Mouse (Mus musculus) c-Kit-negative CD71-positive TER-119-positive erythroid progenitor cells, embryonic 14.5 days (primary cell): ENCODE data around the gene Tnfsf10.

Experiments
- DNase-seq: peaks from one replicate; pipeline ENCODE4 v3.0.0-alpha.2; 2013; ENCODE audit warnings: low read depth, low spot score

Tnfsf10 gene

GRCm38 (mm10) chr3:27371276-27371621 is 54.4 kb downstream of the Tnfsf10 start, which contains the start of gene Ghsr:
Ghsr (plus strand) TSS chr3:27371351.
- no peak for DNase-seq

- DNase-seq = no peak
These were observed 55.2 kb downstream of the Tnfsf10 start for GRCm38 (mm10) chr3:27371725-27372650.

DNA sequence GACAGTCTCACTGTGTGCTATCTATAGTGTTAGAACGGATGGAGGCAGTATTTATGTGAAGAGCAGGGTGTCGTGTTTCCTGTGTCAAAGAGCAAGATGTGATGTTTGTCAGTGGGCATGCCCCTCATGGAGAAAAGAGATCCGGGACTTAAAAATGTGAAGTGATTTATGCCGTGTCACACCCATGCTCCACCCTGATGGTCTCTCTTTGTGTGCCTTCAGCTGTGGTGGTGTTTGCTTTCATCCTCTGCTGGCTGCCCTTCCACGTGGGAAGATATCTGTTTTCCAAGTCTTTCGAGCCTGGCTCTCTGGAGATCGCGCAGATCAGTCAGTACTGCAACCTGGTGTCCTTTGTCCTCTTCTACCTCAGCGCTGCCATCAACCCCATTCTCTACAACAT is 57.6 kb downstream of the Tnfsf10 start:
- DNase-seq = no peak

- no peak for DNase-seq
These were observed 61.1 kb downstream of the Tnfsf10 start for GRCm38 (mm10) chr3:27377935-27378334.

GRCm38 (mm10) chr3:27384836-27385235 is 68.0 kb downstream of the Tnfsf10 start:
- no peak for DNase-seq

- no peak for DNase-seq
These were observed 73.1 kb downstream of the Tnfsf10 start for GRCm38 (mm10) chr3:27389923-27390322.
